Mouse (Mus musculus) lung, adult 2 months (tissue): ENCODE data around the gene Tex37.

Source experiments
- CTCF ChIP-seq: fragments of 200-500 bp; IDR thresholded peaks from 2 replicates; pipeline ENCODE4 v1.5.1; 2011; ENCODE audit warnings: mild to moderate bottlenecking, low read length, control low read depth; ENCODE audit not compliant: insufficient read depth
- POLR2A ChIP-seq: fragments of 200-500 bp; IDR thresholded peaks from 2 replicates; pipeline ENCODE4 v1.6.1; 2011; ENCODE audit warnings: low read depth, mild to moderate bottlenecking, control low read depth, low read length, borderline replicate concordance; ENCODE audit errors: extremely low read depth

GRCm38 (mm10) chr6:70956285-70956912 lies 37.7 kb upstream of the Tex37 start, which contains the start of gene Foxi3:
- TF ChIP-seq CTCF, result no peak
- no peak for TF ChIP-seq POLR2A
